Comparison of ENCODE assay signal across 16 mouse cellular contexts in genomic region chr9:92530055-92530454, GRCm38 (mm10).
"Had no signal": no experiment of that assay in that cellular context is flagged by ENCODE, and none has a peak within 500 bp of the region (broad histone marks: within the 10 kb centered on the region; RNA-seq: fewer than 3 reads in every experiment).

No protein-coding gene starts in this region.

- DNase-seq: retina, postnatal 1 day; right cerebral cortex, adult 18-20 months; right cerebral cortex, postnatal 14 days; right cerebral cortex, postnatal 25 days; right cerebral cortex, postnatal 4 days; spleen, adult 18-20 months; thymus, adult 18-20 months; thymus, adult 2 months; thymus, postnatal 14 days; thymus, postnatal 25 days; thymus, postnatal 36 days; thymus, postnatal 4 days had no signal

- H3K4me1 ChIP-seq: neural tube, embryonic 13.5 days; neural tube, embryonic 15.5 days; stomach, embryonic 15.5 days had no signal

- H3K27ac ChIP-seq: neural tube, embryonic 13.5 days; neural tube, embryonic 15.5 days; stomach, embryonic 15.5 days; stomach, postnatal 0 days had no signal

- H3K4me2 ChIP-seq: neural tube, embryonic 13.5 days; neural tube, embryonic 15.5 days; stomach, embryonic 15.5 days had no signal

- H3K27me3 ChIP-seq: neural tube, embryonic 13.5 days; neural tube, embryonic 15.5 days; stomach, embryonic 15.5 days had no signal

- H3K4me3 ChIP-seq: neural tube, embryonic 13.5 days; neural tube, embryonic 15.5 days; stomach, embryonic 15.5 days had no signal

- H3K36me3 ChIP-seq: neural tube, embryonic 13.5 days; neural tube, embryonic 15.5 days; stomach, embryonic 15.5 days had no signal

- H3K9me3 ChIP-seq: neural tube, embryonic 13.5 days; neural tube, embryonic 15.5 days; stomach, embryonic 15.5 days had no signal

- H3K9ac ChIP-seq: neural tube, embryonic 13.5 days; neural tube, embryonic 15.5 days; stomach, embryonic 15.5 days had no signal
